Mouse (Mus musculus) embryonic facial prominence, embryonic 15.5 days (tissue): ENCODE measurements around the gene Stab1. TPM values are rescaled to one million over a fixed set of nuclear protein-coding genes. Genes with fewer than 3 reads are reported as not detected.

ENCODE experiments used
- ATAC-seq: fragments of 200-750 bp; cut with Nextera tagmentation; 2 replicates; pipeline ENCODE4 v1.8.0; 2017; ENCODE audit warnings: low read depth, moderate TSS enrichment; ENCODE audit not compliant: insufficient number of reproducible peaks, low FRiP score, low TSS enrichment
- H3K27ac ChIP-seq: fragments of 300-500 bp; sonication (generic); replicated peaks from 2 replicates; pipeline ENCODE4 v1.5.1; 2015; ENCODE audit warnings: mild to moderate bottlenecking, inconsistent platforms
- H3K27me3 ChIP-seq: fragments of 300-500 bp; sonication (generic); 2 replicates; pipeline ENCODE4 v1.6.1; 2015; ENCODE audit warnings: inconsistent platforms
- H3K36me3 ChIP-seq: fragments of 300-500 bp; sonication (generic); 2 replicates; pipeline ENCODE4 v1.6.1; 2015; ENCODE audit warnings: mild to moderate bottlenecking, inconsistent platforms
- H3K4me1 ChIP-seq: fragments of 300-500 bp; sonication (generic); 2 replicates; pipeline ENCODE4 v1.6.1; 2015; ENCODE audit warnings: inconsistent platforms
- H3K4me2 ChIP-seq: fragments of 300-500 bp; sonication (generic); replicated peaks from 2 replicates; pipeline ENCODE4 v1.6.1; 2015; ENCODE audit warnings: mild to moderate bottlenecking, inconsistent platforms
- H3K4me3 ChIP-seq: fragments of 300-500 bp; sonication (generic); replicated peaks from 2 replicates; pipeline ENCODE4 v1.5.1; 2015; ENCODE audit warnings: mild to moderate bottlenecking, inconsistent platforms
- H3K9ac ChIP-seq: fragments of 300-500 bp; sonication (generic); 2 replicates; pipeline ENCODE4 v1.6.1; 2015; ENCODE audit warnings: inconsistent platforms
- H3K9me3 ChIP-seq: fragments of 300-500 bp; sonication (generic); replicated peaks from 2 replicates; pipeline ENCODE4 v1.6.1; 2016; ENCODE audit warnings: inconsistent platforms
- WGBS: fragments of 180-500 bp; shearing (Covaris S2); methylation state at CpG from one replicate; pipeline ENCODE4 v1.1.7; 2015; 5-methylcytosine and 5-hydroxymethylcytosine counted together
- polyA plus RNA-seq: library from polyadenylated mRNA; unstranded; fragments of >200 nt; fragmentation: Nextera tagmentation; extraction: Ambion mirVana; gene quantifications from 2 replicates; pipeline ENCODE4 v1.2.1, GENCODE M21; 2015

The Stab1 gene
- polyA plus RNA-seq, 1 experiment from 2014 or later, result 50.6 TPM

- Histone ChIP-seq H3K36me3 (peaks cover 83% of the 10 kb centered on the region), H3K9me3 (no peaks in the 10 kb centered on the region)
- ATAC-seq, result no peak
These were observed 78.5 kb downstream of the Stab1 start for GRCm38 (mm10) chr14:31089918-31090317.

More at GRCm38 (mm10) chr14:31089918-31090317, 78.5 kb downstream of the Stab1 start:
- Histone ChIP-seq H3K27ac (no peak overlapping the region), H3K4me2 (no peak overlapping the region), H3K4me1 (no peaks in the 10 kb centered on the region), H3K9ac (no peak overlapping the region), H3K4me3 (no peak overlapping the region), H3K27me3 (no peaks in the 10 kb centered on the region)
- WGBS, result 83% methylated on average over 1 of the region's 1 CpGs

Other genes starting within 250 kb of the Stab1 start
- gene Itih3, start 244.9 kb downstream of the Stab1 start, polyA plus RNA-seq, result 0.07 and 0.12 TPM in 2 replicates
- gene Itih1, start 225.4 kb downstream of the Stab1 start, polyA plus RNA-seq, result not detected in 2 replicates
- gene Nek4, start 217.3 kb downstream of the Stab1 start, polyA plus RNA-seq, result 12.6 and 13.8 TPM in 2 replicates
- 71.0 and 76.6 TPM in 2 replicates for gene Glt8d1, start 167.2 kb downstream of the Stab1 start, polyA plus RNA-seq
- gene Spcs1, start 167.0 kb downstream of the Stab1 start, polyA plus RNA-seq, result 453 and 455 TPM in 2 replicates
- 121 and 132 TPM in 2 replicates for gene Pbrm1, start 149.5 kb downstream of the Stab1 start, polyA plus RNA-seq
- gene Gnl3, start 149.5 kb downstream of the Stab1 start, polyA plus RNA-seq, result 109 and 113 TPM in 2 replicates
- gene Smim4, start 39.7 kb downstream of the Stab1 start, polyA plus RNA-seq, result 61.3 and 67.3 TPM in 2 replicates
- 393 and 421 TPM in 2 replicates for gene Nt5dc2, start 37.6 kb downstream of the Stab1 start, polyA plus RNA-seq
- gene Tnnc1, start 39.7 kb upstream of the Stab1 start, polyA plus RNA-seq, result 267 and 372 TPM in 2 replicates
- gene Nisch, start 48.3 kb upstream of the Stab1 start, polyA plus RNA-seq, result 394 and 407 TPM in 2 replicates
- gene Sema3g, start 49.2 kb upstream of the Stab1 start, polyA plus RNA-seq, result 1.3 and 1.8 TPM in 2 replicates
- 10.1 and 12.1 TPM in 2 replicates for gene Phf7, start 82.7 kb upstream of the Stab1 start, polyA plus RNA-seq
- 74.6 and 76.9 TPM in 2 replicates for gene Bap1, start 82.8 kb upstream of the Stab1 start, polyA plus RNA-seq
- gene Dnah1, start 155.3 kb upstream of the Stab1 start, polyA plus RNA-seq, result 6.0 and 7.2 TPM in 2 replicates
- 41.6 and 42.3 TPM in 2 replicates for gene Capn7, start 168.0 kb upstream of the Stab1 start, polyA plus RNA-seq